Mouse (Mus musculus) midbrain, embryonic 13.5 days (tissue): ENCODE measurements around the gene Zbtb21. TPM values are rescaled to one million over a fixed set of nuclear protein-coding genes. Genes with fewer than 3 reads are reported as not detected.
"Not testable (repeated sequence)": the region's sequence is repeated elsewhere in the genome, so short reads cannot be mapped to it uniquely, and the experiment has no call there.

ENCODE experiments used
- ATAC-seq: fragments of 200-750 bp; cut with Nextera tagmentation; 2 replicates; pipeline ENCODE4 v1.8.0; 2017; ENCODE audit warnings: mild to moderate bottlenecking, moderate TSS enrichment, moderate library complexity
- H3K27ac ChIP-seq: fragments of 300-500 bp; sonication (generic); 2 replicates; pipeline ENCODE4 v1.5.1; 2015; ENCODE audit warnings: inconsistent platforms, mild to moderate bottlenecking, moderate library complexity
- H3K27me3 ChIP-seq: fragments of 300-500 bp; sonication (generic); 2 replicates; pipeline ENCODE4 v1.6.1; 2015; ENCODE audit warnings: mild to moderate bottlenecking, inconsistent platforms
- H3K36me3 ChIP-seq: fragments of 300-500 bp; sonication (generic); 2 replicates; pipeline ENCODE4 v1.6.1; 2015; ENCODE audit warnings: mild to moderate bottlenecking, inconsistent platforms
- H3K4me1 ChIP-seq: fragments of 300-500 bp; sonication (generic); replicated peaks from 2 replicates; pipeline ENCODE4 v1.6.1; 2015; ENCODE audit warnings: inconsistent platforms
- H3K4me2 ChIP-seq: fragments of 300-500 bp; sonication (generic); replicated peaks from 2 replicates; pipeline ENCODE4 v1.6.1; 2015; ENCODE audit warnings: moderate library complexity, mild to moderate bottlenecking, inconsistent platforms
- H3K4me3 ChIP-seq: fragments of 300-500 bp; sonication (generic); replicated peaks from 2 replicates; pipeline ENCODE4 v1.5.1; 2015; ENCODE audit warnings: mild to moderate bottlenecking, inconsistent platforms
- H3K9ac ChIP-seq: fragments of 300-500 bp; sonication (generic); replicated peaks from 2 replicates; pipeline ENCODE4 v1.6.1; 2015; ENCODE audit warnings: mild to moderate bottlenecking, inconsistent platforms
- H3K9me3 ChIP-seq: fragments of 300-500 bp; sonication (generic); 2 replicates; pipeline ENCODE4 v1.6.1; 2016; ENCODE audit warnings: mild to moderate bottlenecking, inconsistent platforms
- WGBS: fragments of 180-500 bp; shearing (Covaris S2); methylation state at CpG from one replicate; pipeline ENCODE4 v1.1.7; 2015; 5-methylcytosine and 5-hydroxymethylcytosine counted together
- polyA plus RNA-seq: library from polyadenylated mRNA; unstranded; fragments of >200 nt; fragmentation: Nextera tagmentation; extraction: Ambion mirVana; gene quantifications from 2 replicates; pipeline ENCODE4 v1.2.1, GENCODE M21; 2015

Gene Zbtb21
- 13.5 TPM in 2 replicates for polyA plus RNA-seq

DNA sequence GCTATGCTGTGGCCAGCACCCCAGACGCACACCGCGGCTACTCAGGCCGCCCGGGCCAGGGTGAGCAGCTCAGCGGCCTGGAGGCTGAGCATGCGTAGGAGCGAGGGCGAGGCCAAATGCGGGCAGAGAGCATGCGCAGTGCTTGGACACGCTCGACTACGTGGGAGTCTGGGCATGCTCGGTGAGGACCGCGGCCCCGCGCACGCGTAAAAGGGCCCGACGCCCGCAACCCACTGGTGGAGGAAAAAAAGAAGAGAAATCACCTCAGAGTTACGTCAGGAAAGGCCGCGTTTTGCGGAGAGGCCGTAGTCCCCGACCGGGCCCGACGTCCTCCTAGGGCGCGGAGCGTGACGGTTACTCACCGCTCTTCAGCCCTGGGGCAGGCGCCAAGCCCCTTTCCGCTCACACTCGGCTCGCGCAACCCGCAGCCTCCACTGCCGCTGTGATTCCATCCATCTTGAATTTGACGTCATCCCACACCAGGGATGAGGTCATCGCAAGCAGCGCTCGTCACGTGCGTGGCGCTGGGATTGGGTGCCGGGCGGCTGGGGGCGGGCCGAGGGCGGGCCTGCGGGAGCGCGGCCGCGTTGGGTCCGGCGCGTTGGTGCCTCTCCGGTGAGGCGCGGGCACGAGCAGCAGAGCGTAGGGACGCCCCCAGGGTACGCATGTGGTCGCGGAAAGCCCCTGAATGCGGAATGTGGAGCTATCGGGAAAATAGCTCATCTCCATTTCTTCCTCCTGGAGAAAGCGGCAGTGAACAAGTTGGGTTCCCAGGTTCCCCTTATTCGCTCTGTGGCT is at the start of gene Zbtb21, which contains the start of gene C2cd2:
TSS of gene Zbtb21 (minus strand) at position 472 of the 798 bp plus-strand sequence.
TSS of gene C2cd2 (minus strand) at position 448 of the 798 bp plus-strand sequence.
- peak within 1 kb of the TSS; percentile 83 for H3K4me3 ChIP-seq
- WGBS, result under 1% methylated on average over 78 of the region's 78 CpGs
- H3K36me3 ChIP-seq, result no peaks in the 10 kb centered on the region
- peak within 1 kb of the TSS; percentile 97 for H3K27ac ChIP-seq
- H3K4me1 ChIP-seq, result peaks cover 19% of the 10 kb centered on the region
- ATAC-seq, result peak; percentile 99
- no peaks in the 10 kb centered on the region for H3K27me3 ChIP-seq
- peak within 1 kb of the TSS; percentile 92 for H3K9ac ChIP-seq
- H3K9me3 ChIP-seq, result no peaks in the 10 kb centered on the region
- peak within 1 kb of the TSS; percentile 75 for H3K4me2 ChIP-seq

DNA sequence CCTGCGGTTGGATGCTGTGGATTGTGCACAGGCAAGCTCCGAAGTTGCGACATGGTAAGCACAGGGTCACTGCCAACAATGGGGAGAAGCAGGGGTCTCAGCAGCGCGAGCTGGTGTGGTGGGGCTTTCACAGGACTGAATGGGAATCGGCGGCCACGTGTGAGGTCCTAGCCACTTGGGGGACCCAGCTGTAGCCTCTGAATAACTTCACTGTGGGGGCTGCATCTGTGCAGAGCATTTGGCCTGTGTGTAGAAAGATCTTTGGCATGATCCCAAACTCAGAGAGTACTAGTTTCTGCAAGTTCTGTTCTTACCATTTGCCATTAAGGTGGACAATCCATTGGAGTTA is 34.9 kb upstream of the Zbtb21 start:
- 2% methylated on average over 8 of the region's 8 CpGs for WGBS
- H3K27ac ChIP-seq, result not testable (repeated sequence)
- peak overlapping the region; percentile 85 for H3K4me2 ChIP-seq

GRCm38 (mm10) chr16:97996616-97997382 is 34.4 kb upstream of the Zbtb21 start, which contains the start of gene B230307C23Rik:
Gene B230307C23Rik (plus strand): TSS chr16:97997315.
- WGBS, result 1% methylated on average over 22 of the region's 22 CpGs
- ATAC-seq, result peak; percentile 99
- peaks cover 14% of the 10 kb centered on the region for H3K4me1 ChIP-seq

More for the DNA sequence above, 34.9 kb upstream of the Zbtb21 start:
- H3K9me3 ChIP-seq, result peaks cover 11% of the 10 kb centered on the region
- not testable (repeated sequence) for ATAC-seq, H3K27me3 ChIP-seq
- H3K4me1 ChIP-seq, result peaks cover 14% of the 10 kb centered on the region
- peak overlapping the region; percentile 64 for H3K9ac ChIP-seq
- H3K4me3 ChIP-seq, result peak overlapping the region; percentile 56
- H3K36me3 ChIP-seq, result peaks cover 12% of the 10 kb centered on the region; the same call in 1 of the 2 replicates

GRCm38 (mm10) chr16:97995849-97996615 is 33.6 kb upstream of the Zbtb21 start:
- no peak for ATAC-seq
- peak overlapping the region; percentile 64; the same call in 1 of the 2 replicates for H3K9ac ChIP-seq

More at GRCm38 (mm10) chr16:97996616-97997382, 34.4 kb upstream of the Zbtb21 start, which contains the start of gene B230307C23Rik:
- peaks cover 7% of the 10 kb centered on the region; the same call in 1 of the 2 replicates for H3K36me3 ChIP-seq
- peaks cover 5% of the 10 kb centered on the region; the same call in 1 of the 2 replicates for H3K9me3 ChIP-seq
- peak within 1 kb of the TSS; percentile 56 for H3K4me3 ChIP-seq
- H3K27me3 ChIP-seq, result no peaks in the 10 kb centered on the region
- H3K27ac ChIP-seq, result no peak within 1 kb of the TSS
- H3K9ac ChIP-seq, result peak within 1 kb of the TSS; percentile 64
- peak within 1 kb of the TSS; percentile 85 for H3K4me2 ChIP-seq

GRCm38 (mm10) chr16:97992477-97992876 is 30.1 kb upstream of the Zbtb21 start:
- H3K4me3 ChIP-seq, H3K36me3 ChIP-seq, H3K4me1 ChIP-seq, H3K9me3 ChIP-seq, H3K9ac ChIP-seq, H3K27ac ChIP-seq, H3K4me2 ChIP-seq, ATAC-seq, H3K27me3 ChIP-seq: not testable (repeated sequence)
- WGBS, result 78% methylated on average over 3 of the region's 3 CpGs

More at GRCm38 (mm10) chr16:97995849-97996615, 33.6 kb upstream of the Zbtb21 start:
- peak overlapping the region; percentile 85 for H3K4me2 ChIP-seq
- H3K27ac ChIP-seq, result no peak overlapping the region
- peaks cover 5% of the 10 kb centered on the region; the same call in 1 of the 2 replicates for H3K9me3 ChIP-seq
- H3K36me3 ChIP-seq, result peaks cover 7% of the 10 kb centered on the region; the same call in 1 of the 2 replicates
- peaks cover 14% of the 10 kb centered on the region for H3K4me1 ChIP-seq
- peak overlapping the region; percentile 56 for H3K4me3 ChIP-seq
- 16% methylated on average over 1 of the region's 1 CpGs for WGBS
- no peaks in the 10 kb centered on the region for H3K27me3 ChIP-seq

DNA sequence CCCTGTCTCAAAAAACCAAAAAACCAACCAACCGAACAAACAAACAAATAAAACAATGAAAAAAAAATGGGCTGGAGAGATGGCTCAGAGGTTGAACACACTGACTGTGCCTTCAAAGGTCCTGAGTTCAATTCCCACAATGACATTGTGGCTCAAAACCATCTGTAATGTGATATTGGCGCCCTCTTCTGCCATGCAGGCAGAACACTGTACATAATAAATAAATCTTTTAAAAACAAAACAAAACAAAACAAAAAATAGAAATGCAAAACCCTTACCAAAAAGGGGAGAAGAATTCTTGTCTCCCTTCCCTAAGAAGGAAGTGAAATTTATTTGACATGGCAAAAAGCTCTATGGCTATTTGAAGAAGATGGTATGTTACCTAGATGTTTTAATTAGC is 29.1 kb upstream of the Zbtb21 start:
- Histone ChIP-seq H3K4me2 (no peak overlapping the region), H3K36me3 (no peaks in the 10 kb centered on the region), H3K4me3 (no peak overlapping the region), H3K27me3 (no peaks in the 10 kb centered on the region), H3K9ac (no peak overlapping the region), H3K27ac (no peak overlapping the region), H3K4me1 (peaks cover 5% of the 10 kb centered on the region), H3K9me3 (no peaks in the 10 kb centered on the region; the same call in 1 of the 2 replicates)
- WGBS, result 79% methylated on average over 2 of the region's 2 CpGs
- no peak for ATAC-seq

DNA sequence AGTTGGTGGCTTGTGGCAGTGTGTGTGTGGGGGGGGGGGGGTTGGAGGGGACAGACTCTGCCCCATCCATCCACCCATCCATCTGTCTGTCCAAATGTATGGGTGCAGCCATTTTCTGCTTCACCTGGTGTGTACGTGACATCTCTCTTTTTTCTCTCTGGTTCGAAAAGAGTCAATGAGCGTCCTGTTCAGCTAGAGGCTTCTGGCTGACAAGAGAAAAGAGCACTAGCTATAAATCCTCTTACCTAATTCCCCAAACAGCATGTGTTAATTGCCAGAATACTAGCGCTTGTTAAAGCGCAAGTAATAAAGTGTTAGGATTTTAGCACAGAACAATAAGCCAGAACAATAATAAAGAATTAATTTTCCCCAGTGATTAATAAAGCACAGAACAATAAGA is 22.2 kb upstream of the Zbtb21 start:
- Histone ChIP-seq H3K9ac (no peak overlapping the region), H3K4me2 (no peak overlapping the region), H3K4me1 (no peaks in the 10 kb centered on the region), H3K27ac (no peak overlapping the region), H3K27me3 (no peaks in the 10 kb centered on the region), H3K4me3 (no peak overlapping the region), H3K9me3 (no peaks in the 10 kb centered on the region; the same call in 1 of the 2 replicates), H3K36me3 (no peaks in the 10 kb centered on the region)
- 60% methylated on average over 5 of the region's 5 CpGs for WGBS
- no peak for ATAC-seq

DNA sequence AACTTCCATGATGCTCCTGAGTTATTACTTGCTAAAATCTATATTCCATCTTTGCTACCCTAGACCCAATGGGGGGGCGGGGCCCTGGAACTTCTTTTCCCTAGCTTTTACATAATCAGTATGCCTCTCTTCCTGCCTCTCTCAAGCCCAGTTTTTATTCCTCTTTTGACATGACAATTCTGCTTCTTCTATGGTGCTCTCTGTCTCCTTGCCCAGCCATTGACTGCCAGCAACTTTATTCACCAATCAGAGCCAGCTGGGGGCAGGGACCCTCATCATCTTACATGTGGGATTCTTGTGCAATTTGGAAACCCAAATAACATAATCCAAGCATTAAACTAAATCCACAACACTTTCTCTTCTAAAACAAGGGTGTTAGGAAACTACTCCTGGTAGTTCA is 18.9 kb upstream of the Zbtb21 start:
- H3K36me3 ChIP-seq, result no peaks in the 10 kb centered on the region
- no peak overlapping the region for H3K9ac ChIP-seq
- H3K27ac ChIP-seq, result no peak overlapping the region
- no peaks in the 10 kb centered on the region for H3K9me3 ChIP-seq
- no peaks in the 10 kb centered on the region for H3K27me3 ChIP-seq
- no peak overlapping the region for H3K4me3 ChIP-seq
- WGBS, result 88% methylated on average over 1 of the region's 1 CpGs
- ATAC-seq, result no peak
- no peaks in the 10 kb centered on the region for H3K4me1 ChIP-seq
- no peak overlapping the region for H3K4me2 ChIP-seq

GRCm38 (mm10) chr16:97977722-97978121 is 15.3 kb upstream of the Zbtb21 start:
- Histone ChIP-seq H3K36me3 (no peaks in the 10 kb centered on the region), H3K4me2 (no peak overlapping the region), H3K27ac (no peak overlapping the region), H3K9me3 (no peaks in the 10 kb centered on the region), H3K27me3 (no peaks in the 10 kb centered on the region), H3K9ac (no peak overlapping the region), H3K4me3 (no peak overlapping the region), H3K4me1 (no peaks in the 10 kb centered on the region)
- WGBS, result 88% methylated on average over 3 of the region's 3 CpGs
- ATAC-seq, result no peak

GRCm38 (mm10) chr16:97977277-97977676 is 14.9 kb upstream of the Zbtb21 start:
- no peaks in the 10 kb centered on the region for H3K36me3 ChIP-seq
- no peaks in the 10 kb centered on the region for H3K27me3 ChIP-seq
- H3K4me1 ChIP-seq, result no peaks in the 10 kb centered on the region
- H3K4me3 ChIP-seq, result no peak overlapping the region
- no peak overlapping the region for H3K27ac ChIP-seq
- no peak overlapping the region for H3K4me2 ChIP-seq
- H3K9ac ChIP-seq, result no peak overlapping the region
- ATAC-seq, result no peak
- WGBS, result 80% methylated on average over 1 of the region's 1 CpGs
- no peaks in the 10 kb centered on the region for H3K9me3 ChIP-seq

- 90% methylated on average over 3 of the region's 3 CpGs for WGBS
- Histone ChIP-seq H3K4me3 (no peak overlapping the region), H3K4me1 (peaks cover 19% of the 10 kb centered on the region), H3K9me3 (no peaks in the 10 kb centered on the region), H3K9ac (no peak overlapping the region), H3K27me3 (no peaks in the 10 kb centered on the region), H3K4me2 (no peak overlapping the region), H3K27ac (no peak overlapping the region), H3K36me3 (no peaks in the 10 kb centered on the region)
- no peak for ATAC-seq
Observed at GRCm38 (mm10) chr16:97963956-97964540, 1.6 kb upstream of the Zbtb21 start.
